Mouse (Mus musculus) erythroblast, embryonic 14.5 days (primary cell): ENCODE measurements around the gene Rapgefl1.

Experiments
- GATA1 ChIP-seq: IDR thresholded peaks from 2 replicates; pipeline ENCODE4 v1.6.1; 2012; ENCODE audit warnings: low read length, inconsistent platforms, mixed read lengths
- TAL1 ChIP-seq: IDR thresholded peaks from 3 replicates; pipeline ENCODE4 v1.6.1; 2012; ENCODE audit warnings: low read length, inconsistent platforms, mixed read lengths

DNA sequence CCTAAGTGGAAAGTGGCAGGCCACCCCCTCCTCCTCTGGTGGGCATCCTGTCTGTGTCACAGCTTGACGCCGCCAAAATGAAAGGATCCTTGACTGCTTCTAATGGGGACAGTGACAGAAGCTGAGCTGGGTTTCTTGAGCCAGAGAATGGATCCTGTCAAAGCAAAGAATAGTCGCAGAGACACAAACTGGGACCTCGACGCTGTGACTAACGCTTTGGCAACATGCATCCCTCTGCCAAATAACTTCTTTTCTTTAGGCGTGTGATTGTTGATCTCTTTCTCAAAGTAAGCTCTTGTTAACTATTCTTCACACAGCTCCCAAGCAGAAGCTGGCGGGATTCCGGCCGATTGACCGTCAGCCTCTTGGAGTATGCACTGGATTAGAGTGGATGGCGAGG, 30.7 kb downstream of the Rapgefl1 start:
- TF ChIP-seq TAL1 (no peak), GATA1 (no peak)
